Mouse (Mus musculus) Patski (cell line): ENCODE measurements around the gene Sirt6. TPM values are rescaled to one million over a fixed set of nuclear protein-coding genes. Genes with fewer than 3 reads are reported as not detected.
A peak's percentile ranks its signal among the peaks of the same experiment; 100 is the strongest.
"Not testable (repeated sequence)": the region's sequence is repeated elsewhere in the genome, so short reads cannot be mapped to it uniquely, and the experiment has no call there.

Experiments used
- ATAC-seq: fragments of 100-300 bp; one replicate; pipeline ENCODE4 v1.8.0; 2021
- CTCF ChIA-PET: fragments of 350-600 bp; sonication (Branson Sonifier 250); formaldehyde crosslinking; loops from one replicate; lab custom pipeline; 2022; ENCODE audit warnings: inconsistent platforms; lab: Charles Lee
- POLR2A ChIA-PET: fragments of 350-600 bp; sonication (Branson Sonifier 250); formaldehyde crosslinking; loops from one replicate; lab custom pipeline; 2022; ENCODE audit warnings: antibody characterized with exemption, inconsistent platforms; lab: Charles Lee
- DNase-seq: peaks from one replicate; pipeline ENCODE4 v3.0.0-alpha.2; 2011; ENCODE audit warnings: low read depth, low spot score
- H3K27me3 ChIP-seq: fragments of 371-371 bp; one replicate; pipeline ENCODE4 v1.5.1; 2021
- CTCF ChIP-seq: fragments of 100-300 bp; IDR thresholded peaks from one replicate; pipeline ENCODE4 v1.5.1; 2021
- in situ Hi-C: fragments of 300-500 bp; cut with MboI; formaldehyde crosslinking; loops from 3 replicates; pipeline ENCODE4 v1.11.1; 2018; ENCODE audit warnings: low pct_unique_long_range_greater_than_20kb, mixed read lengths
- polyA plus RNA-seq: library from polyadenylated mRNA; unstranded; gene quantifications from one replicate; pipeline ENCODE4 v1.2.3, GENCODE M21; 2021

Gene Sirt6
- polyA plus RNA-seq = 21.7 TPM

DNA sequence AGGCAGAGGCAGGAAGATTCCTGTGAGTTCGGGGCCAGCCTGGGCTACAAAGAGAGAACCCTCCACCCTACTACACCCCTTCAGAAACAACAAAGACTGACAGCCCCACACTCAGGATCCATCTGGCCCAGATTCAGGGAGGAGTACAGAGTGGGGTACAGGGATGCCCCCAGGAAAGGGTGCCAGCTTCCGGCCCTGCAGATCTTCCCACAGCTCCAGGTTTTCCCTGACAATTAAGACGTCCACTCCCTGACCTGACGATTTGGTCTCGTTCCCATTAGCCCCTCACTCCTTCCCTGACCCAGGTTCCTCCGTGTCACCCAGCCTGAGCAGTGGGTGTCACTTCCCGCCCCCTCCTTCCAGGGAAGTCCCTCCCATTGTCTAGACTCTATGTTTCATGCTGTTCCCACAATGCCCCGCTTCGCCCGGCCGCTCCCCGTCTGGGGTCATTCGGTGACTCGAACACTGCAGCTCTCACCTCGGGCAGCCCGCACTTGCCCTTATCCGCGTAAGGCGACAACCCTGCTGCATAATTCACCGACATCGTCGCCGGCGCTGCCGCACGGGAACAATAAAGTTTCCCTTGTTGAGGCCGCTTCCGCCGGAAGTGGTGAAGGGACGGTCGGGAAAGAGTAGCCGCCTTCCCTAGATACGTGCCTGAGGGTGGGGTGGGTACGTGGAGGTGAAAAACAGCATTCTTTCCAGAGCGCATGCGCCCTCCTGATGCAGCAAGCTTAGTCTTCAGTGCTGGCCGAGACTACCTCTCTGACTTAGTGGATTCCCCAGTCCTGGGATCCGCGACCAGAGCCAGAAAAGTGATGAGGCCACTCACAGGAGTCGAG lies at the start of gene Sirt6:
Sirt6 (minus strand) TSS at position 804 of the 842 bp plus-strand sequence.
- DNase-seq = no peak
- peak; percentile 86 for ATAC-seq
- H3K27me3 ChIP-seq = no peaks in the 10 kb centered on the region
- in situ Hi-C loops = no loop called here
- ChIA-PET POLR2A (no interaction called here), CTCF (interaction anchor here (1.3 kb wide), 1 partner anchor 20 kb away, joined by 3 read pairs; no protein-coding TSS in a partner anchor)
- no peak for TF ChIP-seq CTCF

DNA sequence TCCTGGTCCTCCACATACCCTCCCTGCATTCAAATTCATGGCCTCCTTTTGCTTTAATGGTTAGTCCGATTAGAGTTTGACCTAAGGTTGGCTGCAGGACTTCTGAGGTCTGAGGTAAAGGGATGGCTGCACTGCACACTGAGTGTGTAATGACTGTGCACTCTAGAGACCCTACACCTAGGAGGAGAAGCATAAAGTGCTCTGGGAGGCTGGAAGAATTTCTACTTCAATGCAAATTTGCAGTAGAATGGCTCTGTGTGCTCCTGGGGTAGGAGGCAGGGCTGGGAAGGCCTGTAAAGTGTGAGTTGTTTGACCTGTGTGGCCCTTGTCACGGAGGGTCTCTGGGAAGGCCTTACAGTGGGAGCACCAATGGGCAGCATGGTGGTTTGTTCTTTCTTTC lies 28.6 kb upstream of the Sirt6 start:
- in situ Hi-C loops = no loop called here
- DNase-seq = no peak
- no peak for TF ChIP-seq CTCF
- ATAC-seq = no peak
- H3K27me3 ChIP-seq = no peaks in the 10 kb centered on the region
- POLR2A ChIA-PET = no interaction called here
- CTCF ChIA-PET = no interaction called here

DNA sequence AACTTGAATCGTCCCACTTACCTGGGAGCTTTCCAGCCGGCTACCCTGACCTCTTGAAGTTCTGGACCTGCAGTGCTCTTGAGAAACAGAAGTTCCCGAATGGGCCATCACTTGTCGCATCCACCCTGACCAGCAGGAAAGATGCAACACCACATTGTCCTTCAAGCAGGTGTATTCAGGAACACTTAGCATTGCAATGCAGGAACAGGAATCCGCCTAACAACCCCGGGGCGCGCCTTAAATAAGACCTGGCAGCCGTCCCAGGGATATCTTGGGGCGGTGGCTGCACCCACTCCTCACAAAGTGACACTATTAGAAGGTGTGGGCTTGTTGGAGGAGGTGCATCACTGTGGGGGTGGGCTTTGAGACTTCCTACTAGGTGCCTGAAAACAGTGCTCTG lies 27.6 kb upstream of the Sirt6 start:
- CTCF ChIA-PET = no interaction called here
- H3K27me3 ChIP-seq = no peaks in the 10 kb centered on the region
- TF ChIP-seq CTCF = no peak
- ATAC-seq (no peak), DNase-seq (no peak)
- POLR2A ChIA-PET = no interaction called here
- in situ Hi-C loops = no loop called here

DNA sequence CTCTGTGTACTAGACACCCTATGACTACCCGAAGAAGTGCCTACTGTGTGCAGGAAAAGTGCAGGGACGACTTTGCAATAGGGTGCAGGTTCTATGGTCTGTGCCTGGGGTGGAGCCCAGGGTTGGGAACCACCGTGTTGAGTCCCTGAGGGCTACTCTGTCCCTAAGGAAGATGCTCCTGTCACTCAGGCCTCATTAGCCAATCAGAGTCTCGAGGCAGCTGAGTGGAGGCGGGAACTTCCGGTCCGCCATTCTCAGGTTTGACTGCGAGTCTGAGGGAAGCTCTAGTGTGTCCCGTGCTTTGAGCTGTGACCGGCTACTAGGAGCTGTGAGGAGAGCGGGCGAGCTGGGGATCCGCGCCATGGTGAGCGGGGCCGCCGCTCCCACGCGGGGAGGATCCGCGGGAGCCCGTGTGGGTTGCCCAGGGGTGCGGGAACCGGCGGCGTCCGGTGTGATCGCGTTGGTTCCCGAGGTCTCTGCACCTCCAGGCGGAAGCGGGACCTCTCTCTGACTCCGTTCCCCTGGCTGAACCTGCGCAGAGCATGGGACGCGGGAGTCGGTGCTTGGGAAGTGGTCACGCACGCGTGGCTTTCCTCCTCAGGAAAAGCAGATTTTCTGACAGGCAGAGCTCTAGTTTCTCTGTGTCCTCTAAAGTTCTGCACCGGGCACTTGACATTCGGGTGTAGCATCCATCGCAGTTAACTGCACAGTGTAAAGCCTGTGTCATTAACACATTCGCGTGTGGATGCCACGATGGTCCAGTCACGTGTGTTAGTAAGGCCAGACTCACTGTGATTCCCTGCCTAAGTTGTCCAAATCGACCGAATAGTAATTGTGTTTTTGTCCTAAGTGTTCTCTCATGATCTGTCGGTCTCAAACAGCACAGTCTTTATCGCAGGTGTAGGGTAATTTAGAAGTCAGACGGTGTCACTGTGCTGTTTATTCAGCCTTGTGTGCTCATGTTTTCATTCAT lies 21.5 kb upstream of the Sirt6 start, which contains the start of gene Gm10778:
Gm10778 (plus strand) TSS at position 257 of the 973 bp plus-strand sequence.
- in situ Hi-C loops, H3K27me3 ChIP-seq, CTCF ChIA-PET: not testable (repeated sequence)
- DNase-seq = peak; percentile 73
- ATAC-seq = peak; percentile 98
- POLR2A ChIA-PET = interaction anchor here (0.6 kb wide), 1 partner anchor 474 kb away, joined by 4 read pairs; no protein-coding TSS in a partner anchor

DNA sequence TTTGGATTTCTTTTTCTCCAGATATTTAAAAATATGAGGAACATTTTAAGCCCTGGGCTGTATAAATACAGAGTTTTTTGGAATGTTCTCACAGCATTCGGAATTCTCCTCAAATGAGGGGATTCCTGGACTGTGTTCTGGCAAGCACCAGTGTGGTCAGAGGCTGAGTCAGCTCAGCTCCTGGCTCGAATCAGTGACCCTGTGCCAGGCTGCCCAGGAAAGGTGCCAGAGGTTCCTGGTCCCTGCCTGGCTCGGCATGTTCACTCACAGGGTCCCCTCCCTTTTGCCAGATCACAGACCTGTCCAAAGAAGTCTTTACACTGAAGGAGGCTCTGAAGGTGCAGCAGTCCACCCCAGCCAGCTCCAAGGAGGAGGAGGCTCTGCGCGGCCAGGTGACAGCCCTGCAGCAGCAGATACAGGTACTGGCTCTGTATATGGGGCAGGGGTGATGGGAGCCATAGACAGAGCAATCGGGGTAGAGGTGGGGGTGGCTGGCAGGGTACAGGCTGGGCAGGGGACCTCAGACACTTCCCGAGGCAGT lies 18.5 kb upstream of the Sirt6 start:
- H3K27me3 ChIP-seq = no peaks in the 10 kb centered on the region
- DNase-seq (no peak), ATAC-seq (no peak)
- POLR2A ChIA-PET = no interaction called here
- CTCF ChIA-PET = no interaction called here
- in situ Hi-C loops = no loop called here
- no peak for TF ChIP-seq CTCF

DNA sequence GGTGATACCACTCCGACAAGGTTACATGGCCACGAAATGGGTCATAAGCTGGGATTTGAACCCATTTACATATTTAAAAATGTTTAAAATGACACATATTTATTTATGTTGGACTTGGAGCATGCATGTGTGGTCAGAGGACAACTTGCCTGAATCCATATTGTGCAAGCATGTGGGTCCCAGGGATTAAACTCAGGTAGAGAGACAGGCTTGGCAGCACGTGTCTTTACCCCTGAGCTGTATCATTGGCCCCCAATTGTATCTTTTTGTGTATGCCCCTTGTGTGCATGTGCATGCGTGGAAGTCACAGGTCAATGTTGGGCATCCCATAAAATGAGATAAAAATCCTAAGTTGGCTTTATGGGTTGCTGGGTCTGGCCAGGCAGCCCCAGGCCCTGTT lies 17.8 kb upstream of the Sirt6 start:
- no peak for TF ChIP-seq CTCF
- H3K27me3 ChIP-seq = no peaks in the 10 kb centered on the region
- no peak for ATAC-seq
- no peak for DNase-seq
- CTCF ChIA-PET = no interaction called here
- POLR2A ChIA-PET = no interaction called here
- in situ Hi-C loops = no loop called here

DNA sequence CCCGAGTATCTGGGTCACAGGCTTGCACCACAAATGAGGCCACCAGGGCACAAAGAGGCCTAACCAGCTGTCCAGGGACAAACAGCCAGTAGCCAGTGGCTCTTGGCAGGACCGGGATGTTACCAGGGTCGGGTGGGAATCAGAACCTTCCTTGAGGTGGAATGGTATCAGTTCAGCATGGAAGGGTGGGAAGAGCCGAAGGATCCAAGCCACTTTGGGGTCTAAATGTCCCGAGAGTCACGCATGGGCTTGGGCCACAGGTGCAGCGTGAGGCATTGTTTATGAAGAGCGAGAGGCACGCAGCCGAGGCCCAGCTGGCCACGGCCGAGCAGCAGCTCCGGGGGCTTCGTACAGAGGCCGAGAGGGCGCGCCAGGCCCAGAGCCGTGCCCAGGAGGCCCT lies 17.1 kb upstream of the Sirt6 start:
- DNase-seq (no peak), ATAC-seq (no peak)
- no peaks in the 10 kb centered on the region for H3K27me3 ChIP-seq
- in situ Hi-C loops = no loop called here
- CTCF ChIA-PET = no interaction called here
- TF ChIP-seq CTCF = no peak
- POLR2A ChIA-PET = no interaction called here

DNA sequence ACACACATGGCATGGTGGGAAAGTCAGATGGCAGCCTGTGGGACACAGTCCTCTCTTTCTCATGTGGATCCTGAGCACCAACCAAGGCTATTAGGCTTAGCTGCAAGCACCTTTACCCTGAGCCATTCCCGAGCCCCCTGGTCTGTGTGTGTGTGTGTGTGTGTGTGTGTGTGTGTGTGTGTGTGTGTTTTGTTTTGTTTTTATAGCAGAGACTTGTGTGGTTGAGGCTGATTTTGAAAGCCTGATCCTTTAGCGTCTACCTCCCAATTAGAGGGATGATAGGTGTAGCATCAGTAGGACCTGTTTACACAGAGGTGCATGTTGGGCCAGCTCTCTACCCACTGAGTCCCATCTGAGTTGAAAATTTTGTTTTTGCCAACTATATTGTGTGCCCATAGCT lies 16.6 kb upstream of the Sirt6 start:
- TF ChIP-seq CTCF = no peak
- no peaks in the 10 kb centered on the region for H3K27me3 ChIP-seq
- ATAC-seq (no peak), DNase-seq (no peak)
- ChIA-PET POLR2A (interaction anchor here (2.3 kb wide), 1 partner anchor 10 kb away, joined by 11 read pairs; no protein-coding TSS in a partner anchor), CTCF (no interaction called here)
- in situ Hi-C loops = no loop called here

DNA sequence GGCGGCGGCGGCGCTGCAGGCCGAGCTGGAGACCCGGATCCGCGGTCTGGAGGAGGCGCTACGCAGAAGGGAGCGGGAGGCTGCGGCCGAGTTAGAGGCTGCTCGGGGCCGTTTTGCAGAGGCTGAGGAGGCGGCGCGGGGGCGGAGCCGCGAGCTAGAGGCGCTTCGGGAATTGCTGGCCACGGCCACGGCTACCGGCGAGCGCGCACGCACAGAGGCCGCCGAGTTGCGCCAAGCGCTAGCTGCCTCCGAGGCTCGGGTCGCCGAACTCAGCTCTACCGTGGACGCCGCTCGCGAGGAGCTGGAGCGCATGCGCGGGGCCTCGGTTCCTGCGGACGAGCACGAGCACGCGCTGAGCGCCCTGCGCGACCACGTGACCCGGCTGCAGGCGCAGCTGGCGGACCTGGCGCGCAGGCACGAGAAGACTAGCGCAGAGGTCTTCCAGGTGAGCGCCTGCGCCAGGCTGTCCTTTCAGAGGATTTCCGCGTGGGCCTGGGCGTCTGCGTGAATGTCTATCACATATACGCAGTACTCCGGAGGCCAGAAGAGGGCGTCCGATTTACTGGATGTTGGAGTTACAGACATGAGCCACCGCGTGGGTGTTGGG lies 16.0 kb upstream of the Sirt6 start:
- no peak for TF ChIP-seq CTCF
- POLR2A ChIA-PET = interaction anchor here (0.6 to 2.3 kb wide), 2 partner anchors 10 to 12 kb away, joined by 3 to 11 read pairs; no protein-coding TSS in a partner anchor
- in situ Hi-C loops = no loop called here
- ATAC-seq = peak; percentile 86
- peak; percentile 81 for DNase-seq
- CTCF ChIA-PET = interaction anchor here (0.9 to 1.3 kb wide), 2 partner anchors 11 to 41 kb away, joined by 3 read pairs; no protein-coding TSS in a partner anchor
- no peaks in the 10 kb centered on the region for H3K27me3 ChIP-seq
